31 mouse cellular contexts compared by ENCODE assay signal in the genomic region with DNA sequence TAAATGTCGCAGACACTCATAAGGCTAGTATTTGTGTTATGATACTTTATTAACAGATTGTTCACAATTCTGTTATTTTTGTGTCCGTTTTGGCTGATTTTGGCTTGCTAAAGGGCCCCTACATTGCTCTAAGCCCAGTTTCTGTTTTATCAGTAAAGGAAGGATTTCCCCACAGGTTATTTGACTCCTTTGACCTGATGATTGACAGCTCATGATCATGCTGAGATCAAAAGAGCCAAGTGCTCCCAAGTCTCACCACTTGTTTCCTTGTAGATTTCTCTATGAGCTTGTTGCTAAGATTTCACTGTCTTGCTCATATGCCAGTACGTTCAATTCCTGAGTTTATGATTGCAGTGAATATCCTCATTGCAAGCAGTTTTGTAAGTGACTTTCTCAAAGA. TPM values are rescaled to one million over a fixed set of nuclear protein-coding genes. Genes with fewer than 3 reads are reported as not detected.
DNase-seq lines count a peak whose midpoint lies in the region; ATAC-seq and TF ChIP-seq lines count a peak whose summit lies in the region.
"Had no signal": no experiment of that assay in that cellular context is flagged by ENCODE, and none has a peak within 500 bp of the region (broad histone marks: within the 10 kb centered on the region; RNA-seq: fewer than 3 reads in every experiment).

No protein-coding gene starts in this region.

- H3K4me1 ChIP-seq in kidney, embryonic 16.5 days (ENCODE audit: insufficient read depth, low read length), result no peaks in the 10 kb centered on the region
- no peaks in the 10 kb centered on the region for H3K4me1 ChIP-seq in forebrain, embryonic 14.5 days (ENCODE audit: control insufficient read depth, insufficient read depth, low read length)
- H3K4me1 ChIP-seq: embryonic facial prominence, embryonic 12.5 days; embryonic facial prominence, embryonic 15.5 days; forebrain, embryonic 15.5 days had no signal

- peaks cover 17% of the 10 kb centered on the region; the same call in 1 of the 2 replicates for H3K36me3 ChIP-seq in kidney, embryonic 16.5 days (ENCODE audit: insufficient read depth, low read length)
- peaks cover 10% of the 10 kb centered on the region for H3K36me3 ChIP-seq in forebrain, embryonic 14.5 days (ENCODE audit: control insufficient read depth, insufficient read depth, low read length)

- 86% methylated on average over 3 of the region's 3 CpGs for WGBS in kidney, embryonic 16.5 days
- WGBS in forebrain, embryonic 14.5 days, result 91% methylated on average over 3 of the region's 3 CpGs

- no peak overlapping the region for H3K4me2 ChIP-seq in kidney, embryonic 16.5 days (replicated peaks; ENCODE audit: low read depth, low read length)
- H3K4me2 ChIP-seq in forebrain, embryonic 14.5 days (ENCODE audit: low read length), result no peak overlapping the region
- H3K4me2 ChIP-seq: embryonic facial prominence, embryonic 12.5 days; embryonic facial prominence, embryonic 15.5 days; forebrain, embryonic 15.5 days; heart, embryonic 12.5 days; heart, embryonic 15.5 days; hindbrain, embryonic 13.5 days had no signal

- TF ChIP-seq POLR2A in brain, embryonic 14.5 days (IDR thresholded peaks at IDR 0.05; ENCODE audit: borderline replicate concordance, extremely low read depth, insufficient read depth, insufficient read length, poor library complexity, severe bottlenecking), result no peak

- H3K27ac ChIP-seq in kidney, embryonic 16.5 days (ENCODE audit: low read length), result no peak overlapping the region
- no peak overlapping the region for H3K27ac ChIP-seq in forebrain, embryonic 14.5 days (ENCODE audit: low read depth, low read length)
- H3K27ac ChIP-seq: embryonic facial prominence, embryonic 12.5 days; embryonic facial prominence, embryonic 15.5 days; forebrain, embryonic 15.5 days; heart, embryonic 15.5 days; hindbrain, embryonic 10.5 days; hindbrain, embryonic 13.5 days had no signal

- no peak overlapping the region for H3K9ac ChIP-seq in kidney, embryonic 16.5 days (replicated peaks; ENCODE audit: low read length)
- no peak overlapping the region for H3K9ac ChIP-seq in forebrain, embryonic 14.5 days (ENCODE audit: low read length)
- H3K9ac ChIP-seq: embryonic facial prominence, embryonic 12.5 days; embryonic facial prominence, embryonic 15.5 days; forebrain, embryonic 15.5 days; heart, embryonic 12.5 days; heart, embryonic 15.5 days; hindbrain, embryonic 13.5 days had no signal

- no peaks in the 10 kb centered on the region for H3K27me3 ChIP-seq in kidney, embryonic 16.5 days (ENCODE audit: insufficient read depth, low read length)
- H3K27me3 ChIP-seq in forebrain, embryonic 14.5 days (replicated peaks; ENCODE audit: control insufficient read depth, insufficient read depth, low read length), result no peaks in the 10 kb centered on the region
- H3K27me3 ChIP-seq: embryonic facial prominence, embryonic 12.5 days; embryonic facial prominence, embryonic 15.5 days; forebrain, embryonic 15.5 days; heart, embryonic 12.5 days; heart, embryonic 15.5 days; hindbrain, embryonic 13.5 days had no signal

- no peak overlapping the region for H3K4me3 ChIP-seq in kidney, embryonic 16.5 days (ENCODE audit: low read length)
- no peak overlapping the region for H3K4me3 ChIP-seq in forebrain, embryonic 14.5 days (ENCODE audit: low read depth, low read length)
- H3K4me3 ChIP-seq: embryonic facial prominence, embryonic 12.5 days; embryonic facial prominence, embryonic 15.5 days; forebrain, embryonic 15.5 days; heart, embryonic 12.5 days; heart, embryonic 15.5 days; hindbrain, embryonic 10.5 days; hindbrain, embryonic 13.5 days had no signal

- TF ChIP-seq CTCF in brain, embryonic 14.5 days (IDR thresholded peaks at IDR 0.05; ENCODE audit: borderline replicate concordance, extremely low read depth, insufficient read depth, insufficient read length), result no peak

- peak; percentile 68 for ATAC-seq in CD4-positive, CD25-positive, alpha-beta regulatory T cell, adult 4 months
- no peak for ATAC-seq in kidney, embryonic 16.5 days (ENCODE audit: low FRiP score, low TSS enrichment)
- ATAC-seq in forebrain, embryonic 14.5 days, result no peak
- ATAC-seq: forebrain, embryonic 15.5 days; hindbrain, embryonic 16.5 days; intestine, embryonic 16.5 days had no signal

- peak; percentile 11 for DNase-seq in embryo, embryonic 10 days (ENCODE audit: low spot score)
- no peak for DNase-seq in embryo, embryonic 9.5 days (ENCODE audit: extremely low spot score)
- peak; percentile 4 for DNase-seq in brain, embryonic 14.5 days (ENCODE audit: low read depth)
- no peak for DNase-seq in forebrain, embryonic 14.5 days (ENCODE audit: low spot score)
- no peak for DNase-seq in adrenal gland, postnatal 10 days
- DNase-seq: adrenal gland, postnatal 14 days; cerebellum, adult 18-20 months; cerebellum, adult 9-10 months; cerebellum, postnatal 14 days; gastrocnemius, postnatal 25 days; heart, adult 18-20 months; heart, postnatal 10 days; heart, postnatal 36 days; kidney, adult 18-20 months had no signal

- H3K9me3 ChIP-seq in kidney, embryonic 16.5 days (ENCODE audit: low read length), result no peaks in the 10 kb centered on the region
- H3K9me3 ChIP-seq in forebrain, embryonic 14.5 days (replicated peaks; ENCODE audit: control insufficient read depth, low read length), result no peaks in the 10 kb centered on the region
- H3K9me3 ChIP-seq: embryonic facial prominence, embryonic 12.5 days; embryonic facial prominence, embryonic 15.5 days; forebrain, embryonic 15.5 days; heart, embryonic 12.5 days; heart, embryonic 15.5 days; hindbrain, embryonic 10.5 days; hindbrain, embryonic 13.5 days had no signal

RNA-seq across cellular contexts. Expression of a gene that starts 30.9 kb away (rescaled TPM):
- 10 to 100 TPM; 18.8 to 32.8 TPM for polyA plus RNA-seq in CD4-positive, CD25-positive, alpha-beta regulatory T cell, adult 4 months (2017; shearing (Covaris generic))
- 52.6 and 55.4 TPM in 2 replicates for polyA plus RNA-seq in brain, embryonic 14.5 days (2012; rRNA removed)
- polyA plus RNA-seq in kidney, embryonic 16.5 days (2015; fragmentation: Nextera tagmentation; extraction: Ambion mirVana), result 28.0 and 28.2 TPM in 2 replicates
- 40.4 and 42.3 TPM in 2 replicates for polyA plus RNA-seq in forebrain, embryonic 14.5 days (2014; fragmentation: Nextera tagmentation; extraction: Ambion mirVana)
- total RNA-seq in adrenal gland, postnatal 10 days (2021), result 10 to 100 TPM; 43.1 TPM

RNA-seq across cellular contexts. Expression of a gene that starts 42.9 kb away (rescaled TPM):
- 1 to 10 TPM in 1 of 2 experiments, not detected in 1; 1.4 TPM for polyA plus RNA-seq in CD4-positive, CD25-positive, alpha-beta regulatory T cell, adult 4 months (2017; shearing (Covaris generic))
- polyA plus RNA-seq in brain, embryonic 14.5 days (2012; rRNA removed), result 2.2 and 3.0 TPM in 2 replicates
- polyA plus RNA-seq in kidney, embryonic 16.5 days (2015; fragmentation: Nextera tagmentation; extraction: Ambion mirVana), result not detected in 2 replicates
- polyA plus RNA-seq in forebrain, embryonic 14.5 days (2014; fragmentation: Nextera tagmentation; extraction: Ambion mirVana), result not detected in 2 replicates
- total RNA-seq in adrenal gland, postnatal 10 days (2021), result not detected
- total RNA-seq: adrenal gland, adult 18-20 months; adrenal gland, postnatal 14 days; gastrocnemius, adult 8-10 months; gastrocnemius, postnatal 25 days; heart, adult 18-20 months had no signal
- polyA plus RNA-seq: embryonic facial prominence, embryonic 12.5 days; forebrain, embryonic 11.5 days; forebrain, embryonic 15.5 days; hindbrain, embryonic 10.5 days; hindbrain, embryonic 16.5 days; intestine, embryonic 16.5 days had no signal

RNA-seq across cellular contexts. Expression of a gene that starts 54.5 kb away (rescaled TPM):
- not detected for polyA plus RNA-seq in CD4-positive, CD25-positive, alpha-beta regulatory T cell, adult 4 months (2017; shearing (Covaris generic))
- polyA plus RNA-seq in brain, embryonic 14.5 days (2012; rRNA removed), result 0.24 TPM in 1 of 2 replicates, not detected in the other
- not detected in 2 replicates for polyA plus RNA-seq in kidney, embryonic 16.5 days (2015; fragmentation: Nextera tagmentation; extraction: Ambion mirVana)
- polyA plus RNA-seq in forebrain, embryonic 14.5 days (2014; fragmentation: Nextera tagmentation; extraction: Ambion mirVana), result not detected in 2 replicates
- not detected for total RNA-seq in adrenal gland, postnatal 10 days (2021)
- total RNA-seq: adrenal gland, adult 18-20 months; adrenal gland, postnatal 14 days; adrenal gland, postnatal 4 days; ES-E14; gastrocnemius, adult 8-10 months; gastrocnemius, postnatal 25 days; heart, adult 18-20 months; heart, postnatal 10 days; heart, postnatal 36 days had no signal
- polyA plus RNA-seq: embryonic facial prominence, embryonic 12.5 days; forebrain, embryonic 11.5 days; forebrain, embryonic 15.5 days; gonadal fat pad, adult 2 months; heart, embryonic 12.5 days; heart, embryonic 15.5 days; hindbrain, embryonic 10.5 days; hindbrain, embryonic 13.5 days; hindbrain, embryonic 16.5 days; intestine, embryonic 16.5 days had no signal

Comparison
In these comparisons a context has a peak if more than half of its experiments do, and no peak if none do; other contexts are left out.
1. DNase-seq: peak in embryo, embryonic 10 days (single experiment) and brain, embryonic 14.5 days (single experiment); none in embryo, embryonic 9.5 days (single experiment), forebrain, embryonic 14.5 days (single experiment) and adrenal gland, postnatal 10 days (single experiment).